Mouse (Mus musculus): ENCODE results near the gene Gm9195. TPM values are rescaled to one million over a fixed set of nuclear protein-coding genes. Genes with fewer than 3 reads are reported as not detected.

Gene Gm9195
- total and polyA plus RNA-seq, 3 experiments = under 0.01 TPM; not detected in 2

DNA sequence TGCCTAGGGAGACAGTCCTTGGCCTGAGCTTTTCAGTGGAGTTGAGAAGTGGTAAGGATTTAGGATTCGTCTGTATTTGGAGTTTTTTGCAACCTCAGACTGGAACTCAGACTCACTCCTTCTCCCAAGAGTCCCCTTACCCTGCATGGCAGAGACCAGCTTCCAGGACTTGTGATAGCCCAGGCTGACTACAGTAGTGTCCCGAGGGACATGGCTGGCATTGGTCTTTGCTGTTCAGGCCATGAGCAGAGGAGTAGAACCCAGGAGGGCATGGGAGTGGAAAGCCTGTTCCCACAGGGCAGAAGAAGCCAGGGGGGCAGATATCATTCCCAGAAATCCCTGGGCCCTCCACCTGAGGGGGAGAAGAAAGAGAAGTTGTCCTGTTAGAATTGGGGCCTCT is 31.3 kb downstream of the Gm9195 start:
- TF ChIP-seq GATA2 (IDR thresholded peaks at IDR 0.05; ENCODE audit: borderline replicate concordance, low read depth, low read length) (no peak), TAL1 (conservative IDR thresholded peaks at IDR 0.05; ENCODE audit: low read depth, low read length) (no peak), GATA1 (IDR thresholded peaks at IDR 0.05; ENCODE audit: borderline replicate concordance, low read length) (no peak), POLR2AphosphoS5 (IDR thresholded peaks at IDR 0.05; ENCODE audit: insufficient replicate concordance, low read depth, low read length) (no peak), CTCF (IDR thresholded peaks at IDR 0.05; ENCODE audit: low read depth, low read length) (no peak)
- no peaks in the 10 kb centered on the region for H3K36me3 ChIP-seq (replicated peaks)
- H3K4me1 ChIP-seq (ENCODE audit: insufficient read depth, low read depth, low read length) = no peaks in the 10 kb centered on the region
- ATAC-seq (ENCODE audit: extremely low read depth, insufficient number of reproducible peaks, low FRiP score, poor library complexity, severe bottlenecking) (no peak), DNase-seq (ENCODE audit: low spot score) (no peak)
- H3K4me3 ChIP-seq (ENCODE audit: low read depth, low read length) = no peak overlapping the region
- no peaks in the 10 kb centered on the region for H3K9me3 ChIP-seq (replicated peaks)
- no peaks in the 10 kb centered on the region for H3K27me3 ChIP-seq (ENCODE audit: insufficient read depth, low read length)

DNA sequence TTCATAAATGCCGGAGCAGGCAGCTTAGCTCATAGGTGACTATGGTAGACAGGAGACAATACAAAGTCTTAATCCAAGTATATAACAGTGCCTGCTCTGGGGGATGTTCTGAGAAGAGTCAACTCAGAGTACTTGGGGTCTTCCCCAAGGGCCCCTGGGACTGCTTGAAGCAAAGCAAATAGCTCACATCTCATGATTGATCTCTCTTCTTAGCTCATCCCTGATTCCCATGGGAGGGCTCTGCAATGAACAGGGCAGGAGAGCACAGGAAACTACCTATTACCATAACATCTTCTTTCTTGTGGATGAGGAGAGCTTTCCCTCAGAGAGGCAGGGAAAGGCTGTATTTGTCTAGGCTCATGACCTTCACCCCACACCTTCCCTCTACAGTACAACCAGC is 32.7 kb downstream of the Gm9195 start:
- no peak overlapping the region for H3K4me3 ChIP-seq (ENCODE audit: low read depth, low read length)
- no peak for ATAC-seq (ENCODE audit: extremely low read depth, insufficient number of reproducible peaks, low FRiP score, poor library complexity, severe bottlenecking)

DNA sequence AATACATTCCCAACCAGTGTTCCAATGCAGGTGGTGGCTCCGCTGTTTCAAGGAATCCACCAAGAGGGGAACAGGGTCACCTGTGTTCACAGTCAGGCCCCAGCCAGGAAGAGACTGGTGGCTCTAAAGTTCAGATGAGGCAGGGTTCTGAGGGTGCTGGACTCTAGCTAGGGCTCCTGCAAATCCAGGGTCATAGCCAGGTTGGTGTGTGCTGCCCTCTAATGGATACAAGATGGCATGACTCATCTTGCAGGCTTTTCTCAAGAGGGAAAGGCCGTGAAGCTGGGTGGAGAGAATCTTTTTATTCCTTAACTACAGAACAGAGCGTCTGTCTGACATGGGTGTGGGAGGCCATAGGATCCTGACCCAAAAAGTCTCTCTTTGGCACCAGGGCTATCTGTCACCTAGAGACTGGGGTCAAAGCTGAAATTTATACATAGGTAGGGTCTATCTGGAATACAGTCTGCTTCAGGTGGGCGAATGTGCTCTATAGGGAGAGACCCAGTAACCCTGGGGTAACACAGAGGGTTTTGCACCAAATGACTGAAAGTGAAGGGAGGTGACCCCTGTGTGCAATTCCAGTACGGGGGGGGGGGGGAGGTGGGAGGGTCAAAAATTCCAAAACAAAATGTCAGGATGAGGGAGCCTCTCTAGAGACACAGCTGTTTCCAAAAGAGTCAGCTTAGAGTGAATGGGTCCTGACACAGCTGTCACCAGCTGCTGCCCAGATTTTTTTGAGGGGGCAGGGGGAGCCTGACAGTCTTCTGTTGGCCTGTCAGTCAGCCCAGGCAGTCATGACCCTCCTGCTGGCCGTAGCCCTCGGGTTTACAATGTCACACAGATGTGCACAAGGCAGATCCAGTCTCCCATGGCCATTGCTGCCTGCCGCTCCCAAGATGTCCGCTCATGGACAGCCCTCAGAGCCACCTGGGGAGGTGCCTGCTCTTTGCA is 44.2 kb downstream of the Gm9195 start:
- Histone ChIP-seq H3K4me3 (ENCODE audit: low read depth, low read length) (no peak overlapping the region), H3K4me1 (ENCODE audit: insufficient read depth, low read depth, low read length) (no peaks in the 10 kb centered on the region), H3K27me3 (ENCODE audit: insufficient read depth, low read length) (no peaks in the 10 kb centered on the region), H3K36me3 (replicated peaks) (no peaks in the 10 kb centered on the region), H3K9me3 (replicated peaks) (peaks cover 3% of the 10 kb centered on the region; the same call in 1 of the 2 replicates)
- no peak for TF ChIP-seq CTCF (IDR thresholded peaks at IDR 0.05; ENCODE audit: low read depth, low read length)
- peak; percentile 40 for ATAC-seq (ENCODE audit: extremely low read depth, insufficient number of reproducible peaks, low FRiP score, poor library complexity, severe bottlenecking)
- peak; percentile 6 for DNase-seq (ENCODE audit: low spot score)

More for the DNA sequence above, 32.7 kb downstream of the Gm9195 start:
- TF ChIP-seq GATA2 (IDR thresholded peaks at IDR 0.05; ENCODE audit: borderline replicate concordance, low read depth, low read length) = no peak
- Histone ChIP-seq H3K36me3 (replicated peaks) (no peaks in the 10 kb centered on the region), H3K4me1 (ENCODE audit: insufficient read depth, low read depth, low read length) (no peaks in the 10 kb centered on the region), H3K9me3 (replicated peaks) (no peaks in the 10 kb centered on the region), H3K27me3 (ENCODE audit: insufficient read depth, low read length) (no peaks in the 10 kb centered on the region)
- no peak for DNase-seq (ENCODE audit: low spot score)

DNA sequence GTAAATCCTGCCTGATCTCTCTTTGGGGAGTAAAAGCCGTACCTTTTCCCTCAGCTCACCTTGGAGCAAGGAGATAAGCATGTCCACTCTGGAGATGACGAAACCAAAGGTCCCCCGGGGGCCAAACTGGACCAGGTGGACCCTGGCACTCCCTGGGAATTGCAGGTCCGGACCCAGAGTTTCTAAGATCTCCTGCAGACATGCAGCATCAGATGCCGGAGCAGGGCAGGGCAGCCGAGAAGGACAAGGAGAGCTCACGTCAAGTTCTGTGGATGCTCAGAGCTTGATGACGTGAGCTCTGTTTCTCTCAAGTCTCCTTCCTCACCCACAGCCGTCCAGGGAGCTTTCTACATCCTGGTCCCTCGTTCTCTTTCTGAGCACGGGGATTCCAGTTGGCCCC is 48.7 kb downstream of the Gm9195 start:
- no peak overlapping the region for H3K4me3 ChIP-seq (ENCODE audit: low read depth, low read length)

DNA sequence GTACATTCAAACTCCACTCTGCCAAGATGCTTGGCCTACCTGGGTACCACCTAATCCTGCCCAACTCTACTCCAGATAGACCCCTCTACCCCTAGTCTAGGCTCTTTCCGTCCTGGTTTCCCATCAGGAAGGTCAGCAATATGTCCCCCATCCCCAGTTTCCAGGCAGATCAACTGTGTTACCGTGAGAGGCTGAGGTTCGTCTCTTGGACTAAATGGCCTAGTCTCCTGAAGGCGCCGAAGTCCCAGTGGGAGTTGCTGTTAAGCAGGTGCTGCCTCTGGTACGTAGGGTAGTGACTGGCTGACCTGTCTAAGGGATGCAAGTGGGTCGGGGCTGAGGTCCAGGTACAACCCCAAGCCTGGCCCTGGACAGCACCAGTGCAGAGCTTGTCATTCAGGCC is 50.7 kb downstream of the Gm9195 start:
- no peak overlapping the region for H3K4me3 ChIP-seq (ENCODE audit: low read depth, low read length)
- H3K4me1 ChIP-seq (ENCODE audit: insufficient read depth, low read depth, low read length) = no peaks in the 10 kb centered on the region
- H3K9me3 ChIP-seq (replicated peaks) = peaks cover 8% of the 10 kb centered on the region; the same call in 1 of the 2 replicates
- H3K27me3 ChIP-seq (ENCODE audit: insufficient read depth, low read length) = no peaks in the 10 kb centered on the region
- no peaks in the 10 kb centered on the region for H3K36me3 ChIP-seq (replicated peaks)
- TF ChIP-seq POLR2AphosphoS5 (IDR thresholded peaks at IDR 0.05; ENCODE audit: insufficient replicate concordance, low read depth, low read length) (no peak), CTCF (IDR thresholded peaks at IDR 0.05; ENCODE audit: low read depth, low read length) (no peak), GATA1 (IDR thresholded peaks at IDR 0.05; ENCODE audit: borderline replicate concordance, low read length) (no peak), TAL1 (conservative IDR thresholded peaks at IDR 0.05; ENCODE audit: low read depth, low read length) (no peak), GATA2 (IDR thresholded peaks at IDR 0.05; ENCODE audit: borderline replicate concordance, low read depth, low read length) (no peak)
- no peak for DNase-seq (ENCODE audit: low spot score)
- no peak for ATAC-seq (ENCODE audit: extremely low read depth, insufficient number of reproducible peaks, low FRiP score, poor library complexity, severe bottlenecking)

More for the DNA sequence above, 48.7 kb downstream of the Gm9195 start:
- peaks cover 8% of the 10 kb centered on the region; the same call in 1 of the 2 replicates for H3K9me3 ChIP-seq (replicated peaks)
- no peaks in the 10 kb centered on the region for H3K4me1 ChIP-seq (ENCODE audit: insufficient read depth, low read depth, low read length)
- DNase-seq (ENCODE audit: low spot score) (no peak), ATAC-seq (ENCODE audit: extremely low read depth, insufficient number of reproducible peaks, low FRiP score, poor library complexity, severe bottlenecking) (no peak)
- H3K36me3 ChIP-seq (replicated peaks) = no peaks in the 10 kb centered on the region
- TF ChIP-seq GATA1 (IDR thresholded peaks at IDR 0.05; ENCODE audit: borderline replicate concordance, low read length) (no peak), TAL1 (conservative IDR thresholded peaks at IDR 0.05; ENCODE audit: low read depth, low read length) (no peak), GATA2 (IDR thresholded peaks at IDR 0.05; ENCODE audit: borderline replicate concordance, low read depth, low read length) (no peak), POLR2AphosphoS5 (IDR thresholded peaks at IDR 0.05; ENCODE audit: insufficient replicate concordance, low read depth, low read length) (no peak), CTCF (IDR thresholded peaks at IDR 0.05; ENCODE audit: low read depth, low read length) (no peak)
- H3K27me3 ChIP-seq (ENCODE audit: insufficient read depth, low read length) = no peaks in the 10 kb centered on the region

DNA sequence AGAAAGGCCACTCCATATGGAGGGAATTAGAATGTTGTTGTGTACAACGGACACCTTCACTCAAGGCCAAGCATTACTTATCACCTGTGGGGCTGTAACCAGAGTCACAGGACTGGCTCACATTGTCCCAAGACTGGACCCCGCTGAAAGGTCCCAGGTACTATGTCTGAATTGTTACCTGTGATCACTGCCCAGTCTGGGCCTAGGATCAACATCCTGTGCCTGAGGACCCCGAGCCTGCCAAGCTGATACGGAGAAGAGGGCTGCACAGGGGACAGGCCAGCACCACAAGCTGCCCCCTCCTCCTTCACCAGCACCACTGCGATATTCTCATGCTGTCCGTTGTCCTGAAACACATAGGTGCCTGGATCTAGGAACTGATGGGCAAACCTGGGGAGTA is 51.2 kb downstream of the Gm9195 start:
- TF ChIP-seq POLR2AphosphoS5 (IDR thresholded peaks at IDR 0.05; ENCODE audit: insufficient replicate concordance, low read depth, low read length) = no peak
- TF ChIP-seq GATA2 (IDR thresholded peaks at IDR 0.05; ENCODE audit: borderline replicate concordance, low read depth, low read length) = no peak
- no peak for TF ChIP-seq CTCF (IDR thresholded peaks at IDR 0.05; ENCODE audit: low read depth, low read length)
- no peak for TF ChIP-seq TAL1 (conservative IDR thresholded peaks at IDR 0.05; ENCODE audit: low read depth, low read length)
- no peak for TF ChIP-seq GATA1 (IDR thresholded peaks at IDR 0.05; ENCODE audit: borderline replicate concordance, low read length)
- no peaks in the 10 kb centered on the region for H3K4me1 ChIP-seq (ENCODE audit: insufficient read depth, low read depth, low read length)
- no peaks in the 10 kb centered on the region for H3K36me3 ChIP-seq (replicated peaks)
- ATAC-seq (ENCODE audit: extremely low read depth, insufficient number of reproducible peaks, low FRiP score, poor library complexity, severe bottlenecking) = no peak
- no peaks in the 10 kb centered on the region for H3K27me3 ChIP-seq (ENCODE audit: insufficient read depth, low read length)
- peaks cover 8% of the 10 kb centered on the region; the same call in 1 of the 2 replicates for H3K9me3 ChIP-seq (replicated peaks)
- no peak overlapping the region for H3K4me3 ChIP-seq (ENCODE audit: low read depth, low read length)
- no peak for DNase-seq (ENCODE audit: low spot score)
